Mouse (Mus musculus) embryo, embryonic 10 days (tissue): ENCODE results near the gene Grik1.

Experiments
- DNase-seq: peaks from one replicate; pipeline ENCODE4 v3.0.0-alpha.2; 2015; ENCODE audit warnings: low spot score

The Grik1 gene

DNA sequence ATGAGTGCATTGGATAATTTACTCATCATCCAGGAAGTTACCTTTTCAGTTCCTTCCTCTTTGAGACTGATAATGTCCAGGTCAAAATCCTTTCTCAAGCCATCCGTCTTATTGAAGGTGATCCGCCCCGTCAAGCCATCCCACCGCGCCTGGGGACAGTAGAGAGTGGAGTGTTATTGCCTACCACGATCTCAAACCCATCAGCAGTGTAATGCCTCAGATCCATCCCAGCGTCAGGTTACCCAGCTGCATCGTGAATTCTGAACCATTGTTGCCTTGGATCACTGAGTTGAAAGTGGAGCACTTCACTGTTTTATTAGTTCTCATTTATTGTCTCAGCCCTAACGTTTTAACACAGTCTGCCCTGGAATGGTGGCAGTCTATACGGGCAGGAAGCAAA lies 332.6 kb downstream of the Grik1 start:
- DNase-seq: no peak

GRCm38 (mm10) chr16:87956178-87956577 lies 333.9 kb downstream of the Grik1 start:
- DNase-seq: no peak

DNA sequence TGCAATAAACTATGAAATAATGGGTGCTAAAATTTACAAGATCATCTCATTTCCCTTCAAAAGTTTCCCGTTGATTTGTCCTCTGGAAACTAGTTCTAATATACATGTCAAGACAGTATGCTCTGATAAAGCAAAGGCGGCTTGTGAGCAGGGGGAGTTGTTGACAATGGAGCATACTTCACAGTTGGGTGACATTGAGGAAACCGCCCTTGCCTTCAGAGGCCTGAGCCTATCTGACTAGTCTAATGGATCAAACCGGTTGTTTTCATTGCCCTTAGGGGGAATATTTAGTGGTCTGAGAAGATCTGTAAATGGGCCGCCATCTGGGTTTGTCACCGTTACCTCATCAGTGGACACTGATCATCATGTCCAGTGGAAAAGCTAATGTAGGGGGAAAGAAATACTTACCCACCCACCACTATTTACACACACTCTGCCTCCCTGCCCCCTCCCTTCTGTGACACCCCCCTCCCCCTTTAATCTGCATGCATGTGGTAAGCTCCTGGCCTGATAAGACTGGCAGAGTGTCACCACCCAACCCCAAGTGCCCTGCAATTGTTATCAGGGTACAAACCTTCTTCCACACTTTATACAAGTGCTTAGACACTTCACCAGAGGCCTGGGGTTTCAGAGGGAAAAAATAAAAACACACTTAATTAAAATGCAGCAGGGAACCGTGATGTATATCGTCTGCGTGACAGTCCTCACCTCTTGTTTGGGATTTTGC lies 335.2 kb downstream of the Grik1 start:
- DNase-seq: no peak

DNA sequence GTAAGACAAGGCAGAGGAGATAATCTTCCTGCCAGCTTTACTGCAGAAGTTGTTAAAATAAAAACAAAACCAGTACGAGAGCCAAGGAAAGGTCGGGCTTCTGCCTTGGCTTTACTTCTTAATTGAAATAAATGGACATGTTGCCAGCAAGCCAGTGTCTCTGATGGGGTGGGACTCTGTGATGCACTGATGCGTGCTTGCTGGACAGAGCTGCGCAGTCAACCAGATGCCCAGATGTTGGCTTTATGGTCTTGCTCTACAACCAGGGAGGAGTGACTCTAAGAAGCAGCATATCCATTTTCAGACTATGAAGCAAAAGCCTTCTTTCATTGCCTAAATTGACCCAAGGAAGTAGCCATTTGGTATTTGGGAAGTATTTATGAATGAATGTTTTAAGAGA lies 336.9 kb downstream of the Grik1 start:
- DNase-seq: no peak

DNA sequence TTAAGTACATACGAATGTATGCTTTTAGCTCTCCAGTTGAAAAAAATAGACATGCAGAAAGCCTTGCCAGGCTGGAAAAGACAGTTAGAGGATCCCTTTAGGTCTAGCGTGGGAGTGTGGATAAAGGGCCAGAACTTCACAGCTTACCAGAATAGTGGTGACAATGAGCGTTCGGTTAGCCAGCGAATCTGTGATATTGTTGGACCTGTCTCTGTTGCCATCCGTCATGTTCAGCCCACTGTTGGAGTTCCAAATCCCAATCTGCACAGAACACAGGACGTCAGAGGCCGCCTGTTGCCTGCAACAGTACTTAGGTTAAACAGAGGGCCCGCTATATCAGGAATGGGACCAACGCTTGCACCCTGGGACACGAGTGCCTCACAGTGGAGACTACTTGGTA lies 340.2 kb downstream of the Grik1 start:
- no peak for DNase-seq

DNA sequence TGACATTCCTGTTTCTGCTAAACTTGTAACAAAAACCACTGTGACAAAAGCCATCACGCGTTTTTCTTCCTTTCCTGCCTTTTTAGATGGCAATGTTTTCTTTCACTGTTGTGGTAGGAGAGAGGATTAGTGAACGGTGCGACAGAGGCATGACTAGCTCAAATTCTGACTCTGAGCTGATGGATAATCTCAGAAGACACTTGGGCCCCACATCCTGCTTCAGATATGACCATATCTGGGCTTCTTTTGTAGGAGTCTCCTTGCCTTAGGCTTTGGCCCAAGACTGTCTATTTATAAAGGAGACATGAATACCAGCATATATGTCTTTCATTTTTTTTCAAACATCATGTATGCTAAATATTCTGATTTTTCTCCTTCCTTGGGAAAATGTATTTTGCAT lies 341.9 kb downstream of the Grik1 start:
- DNase-seq: no peak

DNA sequence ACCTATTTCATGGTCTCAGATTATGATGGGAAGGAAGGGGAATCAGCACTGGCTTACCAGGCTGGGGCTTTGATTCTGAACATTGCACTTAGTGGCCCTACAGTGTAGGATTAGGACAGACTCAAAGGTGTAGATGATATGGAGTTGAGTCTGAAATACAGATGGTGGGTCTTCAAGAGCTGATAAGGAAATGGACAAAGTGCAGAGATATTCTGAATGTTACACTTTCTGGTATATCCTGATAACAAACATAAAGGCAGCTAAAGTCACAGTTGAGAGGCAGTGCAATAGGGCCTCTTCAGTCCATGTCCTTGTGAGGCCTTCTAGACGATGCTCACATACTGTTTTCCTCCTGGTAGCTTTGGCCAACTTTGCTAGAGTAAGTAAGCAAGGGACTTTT lies 345.7 kb downstream of the Grik1 start:
- no peak for DNase-seq

- no peak for DNase-seq
These were observed 347.8 kb downstream of the Grik1 start for GRCm38 (mm10) chr16:87942103-87942865.

DNA sequence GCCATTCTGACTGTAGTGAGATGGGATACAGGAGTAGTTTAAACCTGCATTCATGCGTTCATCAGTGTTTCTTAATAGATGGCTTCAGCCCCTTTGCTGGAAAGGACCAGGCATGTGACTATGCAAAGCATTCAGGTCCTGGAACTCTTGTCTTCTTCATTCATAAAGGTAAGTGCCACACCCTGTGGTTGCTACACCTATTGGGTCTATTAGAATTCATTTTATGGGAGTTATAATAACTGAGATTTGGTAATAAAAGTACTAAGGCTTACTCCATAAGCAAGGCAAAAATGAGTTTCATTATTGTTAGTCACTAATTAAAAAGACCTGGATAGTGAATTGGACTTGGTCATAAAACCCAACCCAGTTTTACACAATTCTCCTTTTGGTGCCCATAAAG lies 355.4 kb downstream of the Grik1 start:
- no peak for DNase-seq

DNA sequence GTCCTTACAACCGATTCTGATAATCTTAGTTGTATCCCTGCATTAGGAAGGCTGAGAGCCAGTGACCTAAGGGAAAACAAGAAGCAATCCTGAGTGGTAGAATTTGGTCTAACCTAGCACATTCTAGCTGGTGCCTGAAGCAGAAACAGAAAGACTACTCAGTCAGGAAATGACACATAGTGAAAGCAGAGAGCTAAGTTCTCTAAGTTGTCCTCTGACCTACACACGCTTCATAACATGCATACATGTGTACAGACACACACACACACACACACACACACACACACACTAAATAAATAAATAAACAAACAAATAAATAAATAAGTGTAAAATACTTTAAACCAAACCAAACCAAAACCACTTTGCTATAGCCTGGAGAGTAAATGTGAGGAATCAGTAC lies 358.7 kb downstream of the Grik1 start:
- DNase-seq: no peak

GRCm38 (mm10) chr16:87930519-87930918 lies 359.5 kb downstream of the Grik1 start:
- no peak for DNase-seq

DNA sequence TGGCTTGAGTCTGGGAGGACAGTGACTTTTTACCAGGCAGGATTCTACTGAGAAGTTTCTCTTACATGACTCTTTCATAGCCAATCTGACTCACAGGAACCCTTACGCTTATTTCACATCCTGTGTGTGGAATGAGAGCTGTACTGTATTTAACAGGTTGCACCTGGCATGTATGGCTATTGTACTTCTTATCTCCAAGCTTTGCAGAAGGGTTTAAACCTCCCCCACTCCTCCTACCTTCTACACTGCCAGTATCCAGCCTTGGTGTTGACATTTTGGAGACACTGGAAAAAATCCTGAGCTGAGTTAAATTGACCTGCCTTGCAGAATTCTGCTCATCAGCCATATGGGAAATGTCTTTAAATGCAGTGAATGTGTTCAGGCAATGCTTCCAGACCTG lies 361.4 kb downstream of the Grik1 start:
- DNase-seq: no peak

- DNase-seq: peak; percentile 4
These were observed 372.2 kb downstream of the Grik1 start for GRCm38 (mm10) chr16:87917897-87918296.

DNA sequence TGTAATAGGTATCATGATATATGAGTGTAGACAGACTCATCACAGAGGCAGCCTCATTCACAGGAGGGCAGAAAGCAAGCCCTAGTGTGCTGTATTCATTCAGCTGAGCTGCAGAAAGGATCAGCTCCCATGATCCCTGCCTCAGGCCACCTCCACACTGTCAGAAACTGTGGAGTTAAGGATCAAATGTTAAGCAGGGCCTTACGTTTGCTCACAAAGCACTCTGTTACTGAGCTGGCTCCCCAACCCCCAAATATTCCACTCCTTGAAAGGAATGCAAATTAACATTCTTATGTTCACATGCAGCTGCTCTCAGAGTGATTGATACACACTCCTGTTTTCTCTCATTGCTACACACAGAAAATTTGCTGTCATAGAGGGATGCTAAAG lies 372.9 kb downstream of the Grik1 start:
- peak; percentile 66 for DNase-seq

GRCm38 (mm10) chr16:87916209-87917156 lies 373.6 kb downstream of the Grik1 start:
- DNase-seq: no peak

GRCm38 (mm10) chr16:87915156-87915555 lies 374.9 kb downstream of the Grik1 start:
- DNase-seq: no peak

- no peak for DNase-seq
These were observed 376.3 kb downstream of the Grik1 start for GRCm38 (mm10) chr16:87913781-87914180.

DNA sequence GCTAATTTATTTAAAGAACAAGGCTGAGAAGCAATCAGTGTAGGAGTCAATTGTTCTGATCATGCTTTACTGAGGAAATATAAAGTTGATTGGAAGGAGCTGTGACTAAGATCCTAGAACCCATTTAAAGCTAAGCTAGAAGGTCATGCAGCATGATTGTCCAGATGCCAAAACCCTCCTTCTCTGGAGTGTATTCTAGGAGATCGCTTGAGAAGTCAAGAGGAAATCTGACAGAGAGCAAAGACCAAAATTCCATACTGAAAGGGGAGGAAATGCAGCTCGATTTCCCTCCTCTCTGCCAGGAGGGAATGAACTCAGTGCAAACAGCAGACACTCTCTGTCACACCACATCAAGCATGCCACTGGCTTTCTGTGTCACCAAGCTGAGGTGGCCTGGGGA lies 378.9 kb downstream of the Grik1 start:
- no peak for DNase-seq

- peak; percentile 5 for DNase-seq
These were observed 388.0 kb downstream of the Grik1 start for GRCm38 (mm10) chr16:87902049-87902448.

GRCm38 (mm10) chr16:87901189-87901588 lies 388.9 kb downstream of the Grik1 start:
- no peak for DNase-seq

DNA sequence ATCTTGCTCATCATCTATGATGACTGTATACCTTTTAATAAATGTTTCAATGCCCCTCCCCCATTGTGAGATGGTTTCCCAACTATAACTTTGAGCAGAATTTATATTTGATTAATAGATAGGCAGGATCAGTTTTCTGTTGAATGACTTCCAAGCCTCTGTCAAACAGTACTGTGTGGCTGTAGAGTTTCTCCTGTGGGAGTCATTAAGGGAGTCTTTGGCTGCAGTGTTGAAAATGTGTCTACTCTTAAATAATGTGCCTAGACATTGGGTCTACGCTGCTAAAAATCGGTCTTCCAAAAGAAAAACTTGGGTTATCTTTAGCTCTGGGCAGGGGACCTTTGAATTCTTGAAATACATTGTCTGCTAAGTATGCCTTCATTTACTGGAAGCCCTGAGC lies 414.1 kb downstream of the Grik1 start:
- no peak for DNase-seq

DNA sequence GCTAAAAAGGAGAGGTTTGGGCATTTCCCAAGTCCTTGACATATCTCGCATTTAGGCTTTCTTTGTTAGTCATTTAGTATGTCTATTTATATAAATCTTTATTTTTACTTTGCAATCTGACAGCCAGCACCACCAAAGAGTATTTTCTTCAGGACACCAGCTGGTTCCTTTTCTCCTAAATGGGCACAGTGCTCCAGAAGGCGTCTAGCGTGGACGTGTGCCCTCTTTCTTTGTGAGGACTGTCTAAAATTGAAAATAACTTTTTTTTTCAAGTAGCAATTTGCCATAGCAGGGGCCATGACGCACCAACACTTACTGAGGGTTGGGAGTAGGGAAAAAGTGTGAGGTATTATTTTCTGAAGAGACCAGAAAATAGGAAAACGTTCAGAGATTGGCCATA lies 425.5 kb downstream of the Grik1 start:
- DNase-seq: no peak

DNA sequence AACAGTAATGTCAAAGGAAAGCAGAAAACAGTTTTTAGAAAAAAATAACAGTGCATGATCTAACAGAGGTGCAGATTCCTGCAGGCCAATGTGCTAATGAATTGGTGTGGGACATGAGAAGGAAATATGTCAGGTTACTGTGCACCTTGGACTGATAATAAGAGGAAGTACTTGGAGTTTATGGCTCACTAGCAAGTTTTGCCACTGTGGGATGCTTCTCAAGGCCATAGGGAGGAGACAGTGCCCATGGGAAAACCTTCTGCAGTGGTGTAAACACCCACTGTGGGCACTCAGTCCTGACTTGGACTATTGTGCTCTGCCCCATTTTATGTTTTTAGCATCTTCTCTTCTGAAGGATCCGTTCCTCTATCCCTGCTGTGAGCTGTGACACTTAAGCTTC lies 428.3 kb downstream of the Grik1 start:
- DNase-seq: peak; percentile 16
